Mouse (Mus musculus): ENCODE results near the gene Upf2.
"Not testable (repeated sequence)": the region's sequence is repeated elsewhere in the genome, so short reads cannot be mapped to it uniquely, and the experiment has no call there.

Gene Upf2

GRCm38 (mm10) chr2:5950766-5951595 lies at the start of gene Upf2:
Gene Upf2 (plus strand): TSS chr2:5951469.
- peak; percentile 95 to 98 for DNase-seq

GRCm38 (mm10) chr2:5906092-5906491 lies 45.2 kb upstream of the Upf2 start:
- no peak for DNase-seq

GRCm38 (mm10) chr2:5906625-5907024 lies 44.6 kb upstream of the Upf2 start:
- peak in 1 of 2 experiments; percentile 14 for DNase-seq

DNA sequence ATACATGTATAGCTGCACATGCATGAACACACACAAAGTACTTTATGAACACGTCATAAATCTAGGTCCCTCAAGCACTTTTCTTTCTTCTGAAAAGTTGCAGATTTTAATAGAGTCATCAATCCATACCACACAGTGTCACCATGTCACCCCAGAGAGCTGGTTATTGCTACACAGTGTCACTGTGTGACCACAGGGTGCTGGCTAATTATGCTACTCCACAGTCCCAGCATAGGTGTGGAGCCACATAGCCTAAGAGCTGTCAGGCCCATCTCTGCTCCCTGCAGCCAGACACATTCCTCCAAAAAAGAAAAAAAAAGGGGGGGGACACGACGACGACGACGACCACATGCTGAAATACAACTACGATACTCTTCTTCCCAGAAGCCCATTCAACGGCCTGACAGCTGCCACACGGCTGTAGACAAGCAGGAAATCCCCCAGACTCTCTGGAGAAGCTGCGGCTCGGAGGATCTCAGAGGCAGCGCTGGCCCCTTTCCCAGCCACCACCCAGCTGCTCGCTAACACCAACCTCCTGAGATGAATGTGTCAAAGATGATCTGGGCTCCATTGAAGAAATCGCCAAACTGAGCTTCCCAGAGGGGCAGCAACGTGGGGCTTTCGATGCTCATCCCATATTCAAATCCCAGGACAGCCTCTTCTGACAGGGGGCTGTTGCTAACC lies 39.8 kb upstream of the Upf2 start:
- DNase-seq = no peak

DNA sequence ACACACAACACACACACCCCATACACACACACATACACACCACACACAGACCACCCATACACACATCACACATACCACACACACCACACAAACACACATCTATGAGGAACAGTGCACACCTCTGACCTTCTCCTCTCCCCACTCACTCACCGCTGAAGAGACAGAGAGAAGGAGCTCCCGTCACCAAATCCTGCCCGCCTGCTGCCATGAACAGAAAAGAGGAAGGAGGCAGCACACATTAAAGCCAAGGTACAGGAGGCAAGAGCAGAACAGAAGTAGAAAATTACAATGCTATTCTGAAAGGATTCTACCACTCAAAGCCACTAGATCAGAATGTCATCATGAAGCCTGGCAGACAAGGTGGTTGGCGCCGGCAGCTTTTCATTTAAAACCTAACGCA lies 28.4 kb upstream of the Upf2 start:
- no peak for DNase-seq

GRCm38 (mm10) chr2:5923786-5924185 lies 27.5 kb upstream of the Upf2 start:
- DNase-seq = no peak

GRCm38 (mm10) chr2:5927481-5927880 lies 23.8 kb upstream of the Upf2 start:
- no peak for DNase-seq

- no peak for DNase-seq
Measured at GRCm38 (mm10) chr2:5929793-5930192, 21.5 kb upstream of the Upf2 start.

- no peak for DNase-seq
Measured at GRCm38 (mm10) chr2:5930291-5931054, 20.8 kb upstream of the Upf2 start.

DNA sequence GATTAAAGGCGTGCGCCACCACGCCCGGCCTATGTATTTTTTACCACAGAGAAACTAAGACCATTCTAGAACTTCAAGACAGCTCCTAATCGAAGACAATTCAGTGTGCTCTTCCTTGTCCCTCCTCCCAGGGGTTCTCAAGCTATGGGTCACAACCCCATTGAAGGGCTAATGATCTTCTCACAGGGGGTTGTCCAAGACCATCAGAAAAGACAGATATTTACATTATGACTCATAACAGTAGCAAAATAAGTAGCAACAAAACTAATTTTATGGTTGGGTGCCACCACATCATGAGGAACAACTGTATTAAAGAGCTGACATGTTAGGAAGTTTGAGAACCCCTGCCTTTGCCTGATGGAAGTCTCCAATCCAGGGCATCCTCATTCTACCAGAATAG lies 19.3 kb upstream of the Upf2 start:
- no peak for DNase-seq

DNA sequence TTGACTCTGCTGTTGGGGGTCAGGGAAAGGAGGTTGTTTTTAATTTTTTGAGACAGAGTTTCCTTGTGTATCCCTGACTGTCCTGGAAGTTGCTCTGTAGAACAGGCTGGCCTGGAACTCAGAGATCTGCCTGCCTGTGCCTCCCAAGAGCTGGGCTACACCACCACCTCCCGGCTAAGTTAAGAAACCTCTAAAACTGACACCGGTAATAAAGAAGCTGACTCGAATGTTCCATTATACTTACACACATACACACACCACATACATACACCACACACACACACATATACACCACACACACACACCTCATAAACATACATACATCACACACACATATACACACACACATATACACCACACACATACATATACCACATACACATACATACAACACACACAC lies 16.3 kb upstream of the Upf2 start:
- no peak for DNase-seq

GRCm38 (mm10) chr2:5936068-5936467 lies 15.2 kb upstream of the Upf2 start:
- DNase-seq = no peak

DNA sequence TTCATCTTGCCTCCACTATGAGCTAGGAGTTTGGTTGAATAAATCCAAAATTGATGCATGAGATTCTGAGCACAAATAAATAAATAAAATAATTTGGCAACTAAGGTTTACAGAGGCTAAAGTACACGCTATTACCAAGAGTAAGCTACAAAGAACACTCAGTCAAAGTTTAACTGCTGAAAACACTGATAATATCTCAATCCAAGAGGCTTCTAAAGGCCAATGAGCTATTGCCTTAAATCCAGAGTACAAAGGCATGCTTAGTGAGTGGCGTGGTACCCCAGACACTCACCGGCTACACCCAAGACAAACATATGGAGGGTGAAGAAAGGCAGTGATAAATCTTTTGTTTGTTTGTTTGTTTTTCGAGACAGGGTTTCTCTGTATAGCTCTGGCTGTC lies 14.7 kb upstream of the Upf2 start:
- no peak for DNase-seq

DNA sequence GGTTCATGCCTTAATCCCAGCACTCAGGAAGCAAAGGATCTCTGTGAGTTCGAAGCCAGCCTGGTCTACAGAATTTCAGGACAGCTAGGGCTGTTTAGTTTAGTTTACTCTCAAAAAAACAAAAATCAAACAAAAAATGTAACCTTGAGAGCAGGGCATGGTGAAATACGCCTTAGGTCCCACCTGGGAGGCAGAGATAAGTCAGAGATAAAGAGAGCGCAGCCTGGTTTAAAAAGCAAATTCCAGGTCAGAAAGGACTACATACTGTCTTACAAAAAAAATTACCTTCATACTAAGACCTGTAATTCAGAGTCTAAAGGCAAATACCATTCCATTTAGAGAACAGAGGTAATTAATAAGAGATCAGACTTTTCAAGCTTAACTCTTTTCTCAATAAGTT lies 11.9 kb upstream of the Upf2 start:
- no peak for DNase-seq

DNA sequence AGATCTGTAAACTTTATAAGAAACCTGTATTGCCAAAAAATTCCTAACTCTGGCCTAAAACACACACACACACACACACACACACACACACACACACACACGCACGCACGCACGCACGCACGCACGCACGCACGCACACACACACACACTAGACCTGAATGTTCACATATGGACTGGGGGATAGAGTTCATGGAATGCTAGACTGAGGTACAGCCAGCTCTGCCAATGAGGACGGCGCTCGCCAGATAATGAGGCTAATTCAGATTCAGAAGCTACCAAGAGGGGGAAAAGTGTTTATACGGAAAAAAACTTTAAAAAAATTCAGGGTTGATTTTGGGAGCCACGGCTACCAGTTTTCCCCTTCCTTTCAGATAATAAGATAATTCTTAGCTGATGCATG lies 11.4 kb upstream of the Upf2 start:
- no peak for DNase-seq

DNA sequence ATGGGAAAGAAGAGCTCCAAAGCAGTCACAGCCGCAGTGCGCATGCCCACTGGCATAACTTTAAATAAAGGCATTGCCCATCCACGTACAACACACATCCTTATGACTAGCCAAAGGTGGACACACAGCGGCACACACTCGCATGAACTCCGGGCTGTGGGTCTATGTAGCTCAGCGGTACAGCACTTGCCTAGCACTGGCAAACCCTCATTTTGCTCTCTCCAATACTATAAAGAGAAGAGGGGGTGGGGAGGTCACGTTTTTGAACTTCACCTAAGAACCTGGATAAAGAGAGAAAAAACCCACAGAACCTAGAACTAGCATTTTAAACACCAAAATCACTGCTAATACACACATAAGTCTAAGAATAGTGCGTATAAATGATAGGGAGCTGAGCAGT lies 10.3 kb upstream of the Upf2 start:
- no peak for DNase-seq

DNA sequence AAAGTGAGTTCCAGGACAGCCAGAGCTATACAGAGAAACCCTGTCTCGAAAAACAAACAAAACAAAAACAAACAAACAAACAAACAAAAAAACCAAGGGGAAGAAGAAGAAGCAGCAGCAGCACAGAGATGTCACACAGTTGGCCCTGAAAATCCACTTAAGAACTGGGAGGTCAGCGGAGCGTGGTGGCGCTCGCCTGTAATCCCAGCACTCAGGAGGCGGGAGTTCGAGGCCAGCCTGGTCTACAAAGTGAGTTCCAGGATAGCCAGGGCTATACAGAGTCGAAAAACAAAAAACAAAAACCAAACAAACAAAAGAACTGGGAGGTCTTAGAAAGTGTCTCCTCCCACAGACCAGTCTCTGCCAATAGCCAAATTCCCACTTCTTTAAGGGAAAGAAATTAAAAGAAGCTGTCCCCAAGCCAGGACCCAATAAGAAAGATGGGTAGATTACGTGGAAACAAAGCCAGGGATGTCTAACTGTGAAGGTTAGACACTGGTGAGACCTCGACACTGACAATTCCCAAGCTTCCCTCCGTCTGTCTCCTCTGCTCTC lies 9.3 kb upstream of the Upf2 start:
- no peak for DNase-seq

DNA sequence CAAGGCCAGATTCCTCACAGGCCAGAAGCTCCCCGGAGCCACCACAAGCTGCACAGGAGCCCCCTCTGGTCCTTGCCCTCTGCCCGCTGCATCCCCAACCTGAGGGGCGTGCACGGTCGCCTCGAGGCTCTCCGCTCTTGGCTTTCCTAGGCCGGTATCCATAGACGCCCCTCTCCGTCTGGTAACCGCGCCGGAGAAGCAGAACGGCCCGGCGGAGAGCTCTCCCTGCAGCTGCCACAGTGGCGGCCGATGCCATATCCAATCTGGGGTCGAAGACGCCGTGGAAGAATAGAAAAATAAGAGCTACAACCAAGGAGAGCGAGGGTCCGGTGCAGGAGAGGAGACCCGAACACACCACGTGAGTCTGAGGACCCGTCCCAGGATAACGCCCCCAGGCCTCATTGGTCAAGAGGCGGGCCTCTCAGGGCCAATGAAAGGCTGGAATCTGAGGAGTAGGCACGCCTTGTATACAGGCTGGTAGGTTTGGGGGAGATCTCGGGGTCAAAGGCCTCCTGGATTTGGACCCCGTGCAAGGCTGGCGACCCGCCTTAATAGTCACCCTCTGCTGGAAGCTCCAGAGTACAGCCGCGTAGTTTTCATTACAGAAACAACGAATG lies 8.7 kb upstream of the Upf2 start, which contains the start of gene Dhtkd1:
Dhtkd1 (minus strand) TSS at position 377 of the 617 bp plus-strand sequence.
- DNase-seq = peak; percentile 64 to 66

DNA sequence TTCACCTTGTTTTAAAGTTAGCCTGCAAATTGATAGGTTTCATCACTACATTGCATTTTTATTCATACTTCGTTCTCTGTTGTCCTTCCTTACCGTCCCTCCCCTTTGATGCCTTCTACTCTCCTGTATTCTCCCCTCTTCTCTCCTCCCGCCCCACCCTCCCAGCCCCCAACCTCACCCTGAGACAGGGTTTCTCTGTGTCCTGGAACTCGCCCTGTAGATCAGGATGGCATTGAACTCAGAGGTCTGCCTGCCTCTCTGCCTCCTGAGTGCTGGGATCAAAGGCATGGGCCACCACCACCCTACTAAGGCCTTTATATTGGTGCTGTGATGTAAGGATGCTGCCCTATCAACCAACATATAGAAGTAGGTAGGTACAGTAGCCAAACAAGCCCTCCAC lies 8.2 kb upstream of the Upf2 start:
- DNase-seq = no peak

DNA sequence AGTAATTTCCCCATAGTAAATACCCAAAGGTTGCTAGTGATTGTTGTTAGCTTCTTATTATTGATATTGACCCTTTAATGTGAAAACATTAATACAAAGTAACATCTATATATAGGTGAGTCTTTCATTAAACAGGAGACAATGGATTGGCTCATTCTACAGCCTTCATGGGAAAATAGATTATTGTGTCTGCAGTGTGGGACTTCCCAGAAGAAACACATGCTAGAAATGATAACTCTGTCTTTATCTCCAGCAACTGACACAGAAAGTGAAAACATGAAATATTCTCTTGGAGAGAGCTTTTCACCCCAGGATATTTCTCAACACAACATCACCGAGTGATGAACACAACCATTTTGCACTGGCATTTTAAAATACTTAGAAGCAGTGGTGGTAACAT lies 5.6 kb upstream of the Upf2 start:
- no peak for DNase-seq

DNA sequence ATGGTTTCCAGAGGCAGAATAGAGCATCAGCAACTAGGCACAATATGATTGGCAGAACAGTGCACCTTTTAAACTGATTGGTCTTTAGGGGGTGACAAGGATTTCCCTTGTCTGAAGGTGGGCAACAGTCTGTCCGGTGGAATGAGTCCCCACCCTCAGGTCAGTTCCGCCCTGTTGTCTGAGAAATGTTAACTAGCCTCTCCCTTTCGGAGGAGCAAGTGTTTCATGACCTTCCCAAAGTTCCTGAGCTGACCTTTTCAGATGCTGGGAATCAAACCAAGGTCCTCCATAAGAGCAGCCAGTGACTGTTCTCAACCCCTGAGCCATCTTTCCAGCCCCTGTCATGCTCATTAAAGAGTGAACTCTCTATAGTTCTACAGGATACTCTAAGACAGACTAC lies 4.4 kb upstream of the Upf2 start:
- no peak for DNase-seq

- no peak for DNase-seq
Measured at GRCm38 (mm10) chr2:5948964-5949363, 2.3 kb upstream of the Upf2 start.

DNA sequence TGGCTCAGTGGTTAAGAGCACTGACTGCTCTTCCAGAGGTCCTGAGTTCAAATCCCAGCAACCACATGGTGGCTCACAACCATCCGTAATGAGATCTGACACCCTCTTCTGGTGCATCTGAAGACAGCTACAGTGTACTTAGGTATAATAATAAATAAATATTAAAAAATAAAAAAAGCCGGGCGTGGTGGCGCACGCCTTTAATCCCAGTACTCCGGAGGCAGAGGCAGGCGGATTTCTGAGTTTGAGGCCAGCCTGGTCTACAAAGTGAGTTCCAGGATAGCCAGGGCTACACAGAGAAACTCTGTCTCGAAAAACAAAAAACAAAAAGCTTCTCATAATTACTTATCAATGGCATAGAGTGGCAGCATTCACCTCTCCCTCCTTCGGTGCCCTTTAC lies 1.4 kb upstream of the Upf2 start:
- DNase-seq = not testable (repeated sequence)

Data from lung, adult 18-20 months (tissue).